Mouse (Mus musculus): ENCODE measurements around the gene Cux2. TPM values are rescaled to one million over a fixed set of nuclear protein-coding genes. Genes with fewer than 3 reads are reported as not detected.

Gene Cux2
- polyA plus RNA-seq, 1 experiment, result 36.7 TPM

- Histone ChIP-seq H3K27me3 (ENCODE audit: control insufficient read depth, insufficient read depth, low read length) (no peaks in the 10 kb centered on the region), H3K27ac (ENCODE audit: insufficient read depth, low read length) (no peak overlapping the region), H3K4me3 (replicated peaks; ENCODE audit: insufficient read depth, low read depth, low read length) (no peak overlapping the region), H3K4me1 (ENCODE audit: control insufficient read depth, insufficient read depth, low read length) (no peaks in the 10 kb centered on the region)
- TF ChIP-seq POLR2A (IDR thresholded peaks at IDR 0.05; ENCODE audit: borderline replicate concordance, insufficient read depth, low read length) (no peak), CTCF (IDR thresholded peaks at IDR 0.05; ENCODE audit: borderline replicate concordance, insufficient read depth, low read depth, low read length) (peak; percentile 49)
- no peak for DNase-seq
- WGBS, result 76% methylated on average over 6 of the region's 6 CpGs
Observed at GRCm38 (mm10) chr5:122057622-122058021, 7.7 kb upstream of the Cux2 start.

GRCm38 (mm10) chr5:122056557-122056956 is 6.7 kb upstream of the Cux2 start:
- Histone ChIP-seq H3K4me1 (ENCODE audit: control insufficient read depth, insufficient read depth, low read length) (no peaks in the 10 kb centered on the region), H3K27me3 (ENCODE audit: control insufficient read depth, insufficient read depth, low read length) (no peaks in the 10 kb centered on the region), H3K27ac (ENCODE audit: insufficient read depth, low read length) (no peak overlapping the region), H3K4me3 (replicated peaks; ENCODE audit: insufficient read depth, low read depth, low read length) (no peak overlapping the region)
- 74% methylated on average over 8 of the region's 8 CpGs for WGBS
- DNase-seq, result no peak
- TF ChIP-seq CTCF (IDR thresholded peaks at IDR 0.05; ENCODE audit: borderline replicate concordance, insufficient read depth, low read depth, low read length) (no peak), POLR2A (IDR thresholded peaks at IDR 0.05; ENCODE audit: borderline replicate concordance, insufficient read depth, low read length) (no peak)

- H3K4me3 ChIP-seq (replicated peaks; ENCODE audit: insufficient read depth, low read depth, low read length), result peak overlapping the region; percentile 61
- peaks cover 4% of the 10 kb centered on the region for H3K4me1 ChIP-seq (ENCODE audit: control insufficient read depth, insufficient read depth, low read length)
- DNase-seq, result peak; percentile 74 to 84
- no peak for TF ChIP-seq POLR2A (IDR thresholded peaks at IDR 0.05; ENCODE audit: borderline replicate concordance, insufficient read depth, low read length)
- no peak for TF ChIP-seq CTCF (IDR thresholded peaks at IDR 0.05; ENCODE audit: borderline replicate concordance, insufficient read depth, low read depth, low read length)
- H3K27me3 ChIP-seq (ENCODE audit: control insufficient read depth, insufficient read depth, low read length), result no peaks in the 10 kb centered on the region
- no peak overlapping the region for H3K27ac ChIP-seq (ENCODE audit: insufficient read depth, low read length)
- WGBS, result 39% methylated on average over 13 of the region's 13 CpGs
Observed at GRCm38 (mm10) chr5:122054130-122054843, 4.4 kb upstream of the Cux2 start.

GRCm38 (mm10) chr5:122053587-122053986 is 3.7 kb upstream of the Cux2 start:
- H3K4me1 ChIP-seq (ENCODE audit: control insufficient read depth, insufficient read depth, low read length), result peaks cover 4% of the 10 kb centered on the region
- DNase-seq, result no peak
- WGBS, result 38% methylated on average over 15 of the region's 15 CpGs
- H3K4me3 ChIP-seq (replicated peaks; ENCODE audit: insufficient read depth, low read depth, low read length), result no peak overlapping the region
- TF ChIP-seq CTCF (IDR thresholded peaks at IDR 0.05; ENCODE audit: borderline replicate concordance, insufficient read depth, low read depth, low read length) (no peak), POLR2A (IDR thresholded peaks at IDR 0.05; ENCODE audit: borderline replicate concordance, insufficient read depth, low read length) (no peak)
- H3K27ac ChIP-seq (ENCODE audit: insufficient read depth, low read length), result no peak overlapping the region
- no peaks in the 10 kb centered on the region for H3K27me3 ChIP-seq (ENCODE audit: control insufficient read depth, insufficient read depth, low read length)

GRCm38 (mm10) chr5:122050832-122051105 is 867 bp upstream of the Cux2 start:
- Histone ChIP-seq H3K27me3 (ENCODE audit: control insufficient read depth, insufficient read depth, low read length) (no peaks in the 10 kb centered on the region), H3K27ac (ENCODE audit: insufficient read depth, low read length) (no peak overlapping the region), H3K4me1 (ENCODE audit: control insufficient read depth, insufficient read depth, low read length) (peaks cover 6% of the 10 kb centered on the region), H3K4me3 (replicated peaks; ENCODE audit: insufficient read depth, low read depth, low read length) (peak overlapping the region; percentile 88)
- DNase-seq, result no peak
- 14% methylated on average over 8 of the region's 8 CpGs for WGBS
- TF ChIP-seq CTCF (IDR thresholded peaks at IDR 0.05; ENCODE audit: borderline replicate concordance, insufficient read depth, low read depth, low read length), result no peak
- TF ChIP-seq POLR2A (IDR thresholded peaks at IDR 0.05; ENCODE audit: borderline replicate concordance, insufficient read depth, low read length), result no peak

- H3K27ac ChIP-seq (ENCODE audit: insufficient read depth, low read length), result peak overlapping the region; percentile 67
- WGBS, result under 1% methylated on average over 41 of the region's 43 CpGs
- 0 out of 2 replicates have a peak, but pooled peaks have one; percentile 11 for TF ChIP-seq POLR2A (IDR thresholded peaks at IDR 0.05; ENCODE audit: borderline replicate concordance, insufficient read depth, low read length)
- TF ChIP-seq CTCF (IDR thresholded peaks at IDR 0.05; ENCODE audit: borderline replicate concordance, insufficient read depth, low read depth, low read length), result no peak
- DNase-seq, result peak in 1 of 2 experiments; percentile 79
- peaks cover 6% of the 10 kb centered on the region for H3K4me1 ChIP-seq (ENCODE audit: control insufficient read depth, insufficient read depth, low read length)
- H3K4me3 ChIP-seq (replicated peaks; ENCODE audit: insufficient read depth, low read depth, low read length), result peak overlapping the region; percentile 88
- no peaks in the 10 kb centered on the region for H3K27me3 ChIP-seq (ENCODE audit: control insufficient read depth, insufficient read depth, low read length)
Observed at GRCm38 (mm10) chr5:122049664-122050016, 262 bp downstream of the Cux2 start.

GRCm38 (mm10) chr5:122048686-122049663 is 927 bp downstream of the Cux2 start:
- DNase-seq, result peak; percentile 43 to 55
- Histone ChIP-seq H3K4me1 (ENCODE audit: control insufficient read depth, insufficient read depth, low read length) (peaks cover 6% of the 10 kb centered on the region), H3K4me3 (replicated peaks; ENCODE audit: insufficient read depth, low read depth, low read length) (peak overlapping the region; percentile 88), H3K27ac (ENCODE audit: insufficient read depth, low read length) (no peak overlapping the region; the same call in 1 of the 2 replicates), H3K27me3 (ENCODE audit: control insufficient read depth, insufficient read depth, low read length) (no peaks in the 10 kb centered on the region)
- 1% methylated on average over 52 of the region's 52 CpGs for WGBS
- TF ChIP-seq POLR2A (IDR thresholded peaks at IDR 0.05; ENCODE audit: borderline replicate concordance, insufficient read depth, low read length), result no peak
- no peak for TF ChIP-seq CTCF (IDR thresholded peaks at IDR 0.05; ENCODE audit: borderline replicate concordance, insufficient read depth, low read depth, low read length)

Data from cerebellum, adult 2 months (tissue).